Mouse (Mus musculus) liver, postnatal 0 days (tissue): ENCODE measurements around the gene Cd160.

Experiments
- CTCF ChIP-seq: sonication (generic); IDR thresholded peaks from 2 replicates; pipeline ENCODE4 v1.5.1; 2016; ENCODE audit warnings: antibody characterized with exemption, low read depth
- EP300 ChIP-seq: IDR thresholded peaks from 2 replicates; pipeline ENCODE4 v1.6.1; 2016; ENCODE audit warnings: antibody characterized with exemption, low read depth, mild to moderate bottlenecking

- TF ChIP-seq CTCF (no peak), EP300 (no peak)
These were observed 10.0 kb upstream of the Cd160 start for GRCm38 (mm10) chr3:96838996-96839645.
